Mouse (Mus musculus) forebrain, embryonic 12.5 days (tissue): ENCODE results near the gene Enc1. TPM values are rescaled to one million over a fixed set of nuclear protein-coding genes. Genes with fewer than 3 reads are reported as not detected.

Experiments used
- ATAC-seq: fragments of 200-750 bp; cut with Nextera tagmentation; 2 replicates; pipeline ENCODE4 v1.8.0; 2017; ENCODE audit warnings: moderate TSS enrichment; ENCODE audit not compliant: low FRiP score
- H3K27ac ChIP-seq: fragments of 300-500 bp; sonication (generic); 2 replicates; pipeline ENCODE4 v1.5.1; 2016; ENCODE audit warnings: mild to moderate bottlenecking
- H3K27me3 ChIP-seq: fragments of 300-500 bp; sonication (generic); 2 replicates; pipeline ENCODE4 v1.6.1; 2016; ENCODE audit warnings: mild to moderate bottlenecking
- H3K36me3 ChIP-seq: fragments of 300-500 bp; sonication (generic); replicated peaks from 2 replicates; pipeline ENCODE4 v1.6.1; 2016; ENCODE audit warnings: mild to moderate bottlenecking
- H3K4me1 ChIP-seq: fragments of 300-500 bp; sonication (generic); 2 replicates; pipeline ENCODE4 v1.6.1; 2016
- H3K4me2 ChIP-seq: fragments of 300-500 bp; sonication (generic); 2 replicates; pipeline ENCODE4 v1.6.1; 2016; ENCODE audit warnings: mild to moderate bottlenecking, moderate library complexity
- H3K4me3 ChIP-seq: fragments of 300-500 bp; sonication (generic); replicated peaks from 2 replicates; pipeline ENCODE4 v1.5.1; 2016; ENCODE audit warnings: mild to moderate bottlenecking
- H3K9ac ChIP-seq: fragments of 300-500 bp; sonication (generic); 2 replicates; pipeline ENCODE4 v1.6.1; 2016; ENCODE audit warnings: mild to moderate bottlenecking
- H3K9me3 ChIP-seq: fragments of 300-500 bp; sonication (generic); 2 replicates; pipeline ENCODE4 v1.6.1; 2016
- WGBS: fragments of 180-500 bp; shearing (Covaris S2); methylation state at CpG from one replicate; pipeline ENCODE4 v1.1.7; 2016; 5-methylcytosine and 5-hydroxymethylcytosine counted together
- polyA plus RNA-seq: library from polyadenylated mRNA; unstranded; fragments of >200 nt; fragmentation: Nextera tagmentation; extraction: Ambion mirVana; gene quantifications from 2 replicates; pipeline ENCODE4 v1.2.1, GENCODE M21; 2016

Gene Enc1
- polyA plus RNA-seq, 1 experiment from 2014 or later = 23.9 TPM

- peaks cover 21% of the 10 kb centered on the region for H3K4me1 ChIP-seq
- no peak for ATAC-seq
- no peak overlapping the region for H3K4me3 ChIP-seq
- no peaks in the 10 kb centered on the region for H3K27me3 ChIP-seq
- 84% methylated on average over 14 of the region's 14 CpGs for WGBS
- no peak overlapping the region for H3K4me2 ChIP-seq
- H3K9ac ChIP-seq = no peak overlapping the region
- H3K36me3 ChIP-seq = no peaks in the 10 kb centered on the region
- H3K9me3 ChIP-seq = no peaks in the 10 kb centered on the region
- H3K27ac ChIP-seq = no peak overlapping the region
Observed at GRCm38 (mm10) chr13:97297418-97298050, 56.6 kb downstream of the Enc1 start.

- 88% methylated on average over 4 of the region's 4 CpGs for WGBS
Observed at GRCm38 (mm10) chr13:97298896-97299295, 58.0 kb downstream of the Enc1 start.

GRCm38 (mm10) chr13:97299877-97300873 lies 59.3 kb downstream of the Enc1 start:
- Histone ChIP-seq H3K9me3 (no peaks in the 10 kb centered on the region), H3K27me3 (0 out of 2 replicates have a peak, but pooled peaks cover 5% of the 10 kb centered on the region), H3K4me3 (no peak overlapping the region), H3K4me1 (peaks cover 7% of the 10 kb centered on the region), H3K36me3 (no peaks in the 10 kb centered on the region), H3K27ac (no peak overlapping the region), H3K9ac (no peak overlapping the region), H3K4me2 (no peak overlapping the region)
- no peak for ATAC-seq
- 91% methylated on average over 12 of the region's 12 CpGs for WGBS

More at GRCm38 (mm10) chr13:97298896-97299295, 58.0 kb downstream of the Enc1 start:
- no peak overlapping the region for H3K4me3 ChIP-seq
- H3K27me3 ChIP-seq = 0 out of 2 replicates have a peak, but pooled peaks cover 5% of the 10 kb centered on the region
- no peak overlapping the region for H3K9ac ChIP-seq
- H3K36me3 ChIP-seq = no peaks in the 10 kb centered on the region
- no peak overlapping the region for H3K27ac ChIP-seq
- no peaks in the 10 kb centered on the region for H3K9me3 ChIP-seq
- peaks cover 11% of the 10 kb centered on the region for H3K4me1 ChIP-seq
- ATAC-seq = no peak
- H3K4me2 ChIP-seq = no peak overlapping the region

Other genes starting within 250 kb of the Enc1 start
- gene 1700029F12Rik, start 206.7 kb upstream of the Enc1 start, polyA plus RNA-seq = not detected in 2 replicates
- gene Fam169a, start 173.8 kb upstream of the Enc1 start, polyA plus RNA-seq = 12.3 and 12.5 TPM in 2 replicates
- gene Gm6169, start 141.9 kb upstream of the Enc1 start, polyA plus RNA-seq = 0.83 and 1.2 TPM in 2 replicates
- 38.7 and 42.0 TPM in 2 replicates for gene Gfm2, start 103.2 kb upstream of the Enc1 start, polyA plus RNA-seq
- 54.8 and 63.2 TPM in 2 replicates for gene Nsa2, start 103.2 kb upstream of the Enc1 start, polyA plus RNA-seq
- 18.4 and 20.6 TPM in 2 replicates for gene Hexb, start 42.7 kb upstream of the Enc1 start, polyA plus RNA-seq